Mouse (Mus musculus) lung, postnatal 36 days (tissue): ENCODE results near the gene Tmc1.

Experiments used
- DNase-seq: peaks from one replicate; pipeline ENCODE4 v3.0.0; 2022; ENCODE audit warnings: mixed read lengths

Gene Tmc1

GRCm38 (mm10) chr19:20797558-20798101, 156.4 kb downstream of the Tmc1 start:
- DNase-seq = peak; percentile 29

DNA sequence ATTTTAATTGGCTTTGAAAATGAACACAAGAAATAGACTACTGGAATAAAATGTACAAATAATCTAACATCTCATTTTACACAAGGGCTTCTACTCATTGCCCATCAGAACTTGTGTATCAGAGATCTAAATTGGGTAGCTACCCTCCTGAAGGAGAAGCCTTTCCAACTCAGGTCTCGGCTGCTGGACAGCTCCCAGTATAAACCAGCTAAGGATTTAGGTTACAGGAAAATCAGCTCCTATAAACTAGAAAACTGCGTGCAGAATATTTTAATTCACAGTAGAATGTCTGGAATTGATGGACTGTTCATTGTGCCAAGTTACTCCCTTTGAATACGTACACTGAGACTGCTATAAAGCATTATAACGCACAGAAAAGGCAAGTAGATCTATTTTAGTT, 158.0 kb downstream of the Tmc1 start:
- no peak for DNase-seq

- DNase-seq = no peak
Observed at GRCm38 (mm10) chr19:20794999-20795398, 159.0 kb downstream of the Tmc1 start.

GRCm38 (mm10) chr19:20792811-20793210, 161.2 kb downstream of the Tmc1 start:
- DNase-seq = no peak

GRCm38 (mm10) chr19:20787289-20787688, 166.7 kb downstream of the Tmc1 start:
- no peak for DNase-seq

GRCm38 (mm10) chr19:20775681-20776080, 178.3 kb downstream of the Tmc1 start:
- DNase-seq = no peak

GRCm38 (mm10) chr19:20773941-20774340, 180.1 kb downstream of the Tmc1 start:
- DNase-seq = no peak

DNA sequence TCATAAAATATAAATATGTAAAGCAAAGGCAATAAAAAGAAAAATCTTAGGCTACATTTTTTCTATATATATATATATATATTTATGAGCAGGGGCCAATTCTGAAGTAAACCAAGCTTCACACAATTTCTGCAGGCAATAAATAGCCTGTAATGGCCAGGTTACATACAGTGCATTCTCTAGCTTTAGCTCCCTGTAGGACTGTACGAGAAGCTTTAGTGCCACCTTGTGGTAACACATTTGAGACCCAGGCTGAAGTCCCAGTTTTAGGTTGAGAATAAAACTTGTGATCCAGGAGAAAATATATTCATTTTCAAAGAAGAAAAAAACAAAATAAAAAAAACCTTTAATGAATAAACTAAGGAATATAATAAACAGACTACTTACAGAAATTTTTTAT, 189.8 kb downstream of the Tmc1 start:
- peak; percentile 62 for DNase-seq

GRCm38 (mm10) chr19:20761675-20762426, 192.2 kb downstream of the Tmc1 start:
- DNase-seq = no peak

GRCm38 (mm10) chr19:20761119-20761518, 192.9 kb downstream of the Tmc1 start:
- DNase-seq = no peak

GRCm38 (mm10) chr19:20744630-20745029, 209.4 kb downstream of the Tmc1 start:
- DNase-seq = no peak
